Mouse (Mus musculus) limb, embryonic 11.5 days (tissue): Measurements from ENCODE around the gene Pmpca. TPM values are rescaled to one million over a fixed set of nuclear protein-coding genes. Genes with fewer than 3 reads are reported as not detected.

Experiments used
- polyA plus RNA-seq: library from polyadenylated mRNA; unstranded; fragments of >200 nt; fragmentation: Nextera tagmentation; extraction: Ambion mirVana; gene quantifications from 2 replicates; pipeline ENCODE4 v1.2.1, GENCODE M21; 2014

Gene Pmpca
- polyA plus RNA-seq, 1 experiment from 2014 or later, result 99.8 TPM

Other genes with a start within 250 kb of the Pmpca start
- 0.09 TPM in 1 of 2 replicates, not detected in the other for gene Lhx3, start 181.1 kb upstream of the Pmpca start, polyA plus RNA-seq
- 12.0 and 13.9 TPM in 2 replicates for gene Qsox2, start 151.8 kb upstream of the Pmpca start, polyA plus RNA-seq
- not detected in 2 replicates for gene Ccdc187, start 94.8 kb upstream of the Pmpca start, polyA plus RNA-seq
- gene Gpsm1, start 73.8 kb upstream of the Pmpca start, polyA plus RNA-seq, result 37.4 and 47.1 TPM in 2 replicates
- gene Dnlz, start 37.2 kb upstream of the Pmpca start, polyA plus RNA-seq, result 31.0 and 31.6 TPM in 2 replicates
- 1.0 and 1.1 TPM in 2 replicates for gene Card9, start 28.4 kb upstream of the Pmpca start, polyA plus RNA-seq
- gene Snapc4, start 8.7 kb upstream of the Pmpca start, polyA plus RNA-seq, result 25.3 and 31.2 TPM in 2 replicates
- gene Entr1, start within 50 bp of the Pmpca start, polyA plus RNA-seq, result 128 and 132 TPM in 2 replicates
- 24.4 and 28.5 TPM in 2 replicates for gene Inpp5e, start 19.9 kb downstream of the Pmpca start, polyA plus RNA-seq
- 36.3 and 40.9 TPM in 2 replicates for gene Sec16a, start 55.9 kb downstream of the Pmpca start, polyA plus RNA-seq
- gene Notch1, start 127.3 kb downstream of the Pmpca start, polyA plus RNA-seq, result 14.5 and 15.0 TPM in 2 replicates
- gene Egfl7, start 190.7 kb downstream of the Pmpca start, polyA plus RNA-seq, result 68.1 and 72.2 TPM in 2 replicates
- 0.27 TPM in 1 of 2 replicates, not detected in the other for gene Gm20532, start 197.3 kb downstream of the Pmpca start, polyA plus RNA-seq
- gene Agpat2, start 215.1 kb downstream of the Pmpca start, polyA plus RNA-seq, result 12.2 and 12.8 TPM in 2 replicates
- gene Fam69b, start 239.1 kb downstream of the Pmpca start, polyA plus RNA-seq, result 42.4 and 45.1 TPM in 2 replicates